Mouse (Mus musculus): ENCODE data around the gene Supt20. TPM values are rescaled to one million over a fixed set of nuclear protein-coding genes. Genes with fewer than 3 reads are reported as not detected.
A peak's percentile ranks its signal among the peaks of the same experiment; 100 is the strongest.
"Not testable (repeated sequence)": the region's sequence is repeated elsewhere in the genome, so short reads cannot be mapped to it uniquely, and the experiment has no call there.

Gene Supt20
- polyA plus RNA-seq, 1 experiment, result 57.6 TPM

DNA sequence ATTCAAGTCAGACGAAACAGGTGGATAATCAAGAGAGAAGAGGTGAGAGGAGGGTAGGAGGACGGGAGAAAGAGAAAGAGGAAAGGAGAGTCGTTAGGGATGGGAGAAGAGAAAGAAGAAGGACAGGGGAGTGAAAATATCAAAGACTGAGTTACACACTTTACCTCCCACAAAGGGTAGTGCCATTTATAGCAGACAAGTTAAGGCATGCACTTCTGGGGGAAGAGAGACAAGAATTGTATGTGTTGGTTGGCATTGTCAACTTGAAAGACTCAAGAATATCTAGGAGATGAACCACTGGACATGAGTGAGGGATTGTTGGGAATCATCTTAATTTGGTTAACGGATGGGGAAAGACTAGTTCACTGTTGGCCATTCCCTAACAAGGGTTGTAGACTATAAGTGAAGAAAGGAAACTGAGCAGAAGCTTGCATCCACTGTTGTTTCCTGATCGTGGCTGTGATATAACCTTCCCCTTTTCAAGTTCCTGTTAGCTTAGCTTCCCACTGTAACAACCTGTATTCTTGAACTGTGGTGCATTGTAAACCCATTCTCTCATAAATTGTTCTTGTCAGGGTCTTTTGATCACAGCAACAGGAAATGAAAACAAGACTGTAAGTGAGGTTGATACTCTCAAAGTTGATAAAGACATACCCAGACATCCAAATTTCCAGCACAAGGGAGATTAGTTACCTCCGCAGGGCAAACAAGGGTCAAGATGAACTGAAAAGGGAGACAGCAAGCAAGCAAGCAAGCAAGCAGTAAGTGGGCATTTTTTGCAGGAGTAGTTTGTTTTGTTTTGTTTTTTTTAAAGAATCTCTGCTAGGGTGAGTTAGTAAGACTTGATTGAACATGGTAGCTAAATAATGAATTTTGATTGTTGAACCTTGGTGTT is 11.1 kb upstream of the Supt20 start:
- no peak for TF ChIP-seq CTCF (IDR thresholded peaks at IDR 0.05; ENCODE audit: borderline replicate concordance, insufficient read depth, low read depth, low read length)
- TF ChIP-seq POLR2A (IDR thresholded peaks at IDR 0.05; ENCODE audit: borderline replicate concordance, insufficient read depth, low read length), result no peak
- no peaks in the 10 kb centered on the region for H3K4me1 ChIP-seq (ENCODE audit: control insufficient read depth, insufficient read depth, low read length)
- H3K4me3 ChIP-seq (replicated peaks; ENCODE audit: insufficient read depth, low read depth, low read length), result no peak overlapping the region
- DNase-seq, result no peak
- 78% methylated on average over 6 of the region's 6 CpGs for WGBS
- H3K27ac ChIP-seq (ENCODE audit: insufficient read depth, low read length), result no peak overlapping the region
- H3K27me3 ChIP-seq (ENCODE audit: control insufficient read depth, insufficient read depth, low read length), result no peaks in the 10 kb centered on the region

DNA sequence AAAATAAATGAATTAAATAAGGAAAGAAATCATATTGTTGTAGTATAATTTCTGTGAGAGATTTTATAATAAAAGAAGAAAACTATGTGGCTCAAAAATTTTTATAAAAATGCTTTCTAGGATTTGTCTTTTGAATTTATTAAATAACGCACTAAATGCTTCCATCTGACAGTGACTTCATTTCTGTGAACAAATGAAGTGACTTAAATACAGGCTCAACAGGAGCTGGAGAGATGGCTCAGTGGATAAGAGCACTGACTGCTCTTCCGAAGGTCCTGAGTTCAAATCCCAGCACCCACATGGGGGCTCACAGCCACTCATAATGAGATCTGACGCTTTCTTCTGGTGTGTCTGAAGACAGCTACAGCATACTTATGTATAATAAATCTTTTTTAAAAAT is 7.4 kb upstream of the Supt20 start:
- 90% methylated on average over 3 of the region's 3 CpGs for WGBS
- no peak for DNase-seq
- Histone ChIP-seq H3K4me3 (replicated peaks; ENCODE audit: insufficient read depth, low read depth, low read length) (no peak overlapping the region), H3K27ac (ENCODE audit: insufficient read depth, low read length) (no peak overlapping the region), H3K27me3 (ENCODE audit: control insufficient read depth, insufficient read depth, low read length) (no peaks in the 10 kb centered on the region), H3K4me1 (ENCODE audit: control insufficient read depth, insufficient read depth, low read length) (no peaks in the 10 kb centered on the region)
- TF ChIP-seq CTCF (IDR thresholded peaks at IDR 0.05; ENCODE audit: borderline replicate concordance, insufficient read depth, low read depth, low read length), result no peak
- TF ChIP-seq POLR2A (IDR thresholded peaks at IDR 0.05; ENCODE audit: borderline replicate concordance, insufficient read depth, low read length), result no peak

DNA sequence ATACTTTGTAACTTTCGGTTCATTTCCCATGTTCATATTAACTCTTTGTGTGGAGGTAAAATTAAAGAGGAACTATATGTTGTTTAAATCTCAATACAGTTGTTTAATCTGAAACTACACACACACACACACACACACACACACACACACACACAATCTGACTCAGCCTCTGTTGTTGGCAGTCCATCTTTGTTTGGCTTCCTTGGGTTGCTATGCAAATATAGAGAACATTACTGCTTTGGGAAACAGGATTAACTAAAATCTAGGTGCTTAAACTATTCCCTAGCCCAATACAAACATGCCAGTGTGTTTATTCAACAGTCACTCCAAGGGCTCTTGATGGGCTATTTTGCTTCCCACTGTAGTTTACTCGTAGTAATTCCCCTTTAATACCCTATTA is 5.4 kb upstream of the Supt20 start:
- H3K4me3 ChIP-seq (replicated peaks; ENCODE audit: insufficient read depth, low read depth, low read length), result no peak overlapping the region
- DNase-seq, result no peak
- no peaks in the 10 kb centered on the region for H3K4me1 ChIP-seq (ENCODE audit: control insufficient read depth, insufficient read depth, low read length)
- no peaks in the 10 kb centered on the region for H3K27me3 ChIP-seq (ENCODE audit: control insufficient read depth, insufficient read depth, low read length)
- TF ChIP-seq POLR2A (IDR thresholded peaks at IDR 0.05; ENCODE audit: borderline replicate concordance, insufficient read depth, low read length) (no peak), CTCF (IDR thresholded peaks at IDR 0.05; ENCODE audit: borderline replicate concordance, insufficient read depth, low read depth, low read length) (no peak)
- H3K27ac ChIP-seq (ENCODE audit: insufficient read depth, low read length), result no peak overlapping the region
- WGBS, result 77% methylated on average over 2 of the region's 2 CpGs

DNA sequence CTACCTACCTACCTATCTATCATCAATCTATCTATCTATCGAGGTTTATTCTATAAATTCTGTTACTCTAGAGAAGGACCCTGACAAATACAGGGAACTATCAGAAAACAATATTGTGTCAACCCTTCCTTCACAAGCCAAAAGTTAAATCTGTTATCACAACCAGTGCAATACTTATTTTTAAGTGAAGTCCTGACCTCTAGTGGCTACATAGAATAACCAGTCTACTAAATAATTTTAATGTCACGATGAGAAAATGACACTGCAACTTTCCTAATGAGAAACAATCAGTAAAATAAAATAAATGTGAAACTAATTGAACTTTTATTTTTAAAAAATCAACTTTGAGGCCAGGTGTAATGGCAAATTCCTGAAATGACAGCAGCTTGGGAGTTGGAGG is 3.5 kb upstream of the Supt20 start:
- no peaks in the 10 kb centered on the region for H3K27me3 ChIP-seq (ENCODE audit: control insufficient read depth, insufficient read depth, low read length)
- TF ChIP-seq POLR2A (IDR thresholded peaks at IDR 0.05; ENCODE audit: borderline replicate concordance, insufficient read depth, low read length) (no peak), CTCF (IDR thresholded peaks at IDR 0.05; ENCODE audit: borderline replicate concordance, insufficient read depth, low read depth, low read length) (no peak)
- no peak overlapping the region for H3K27ac ChIP-seq (ENCODE audit: insufficient read depth, low read length)
- no peak for DNase-seq
- 37% methylated on average over 2 of the region's 2 CpGs for WGBS
- H3K4me1 ChIP-seq (ENCODE audit: control insufficient read depth, insufficient read depth, low read length), result no peaks in the 10 kb centered on the region
- H3K4me3 ChIP-seq (replicated peaks; ENCODE audit: insufficient read depth, low read depth, low read length), result no peak overlapping the region

DNA sequence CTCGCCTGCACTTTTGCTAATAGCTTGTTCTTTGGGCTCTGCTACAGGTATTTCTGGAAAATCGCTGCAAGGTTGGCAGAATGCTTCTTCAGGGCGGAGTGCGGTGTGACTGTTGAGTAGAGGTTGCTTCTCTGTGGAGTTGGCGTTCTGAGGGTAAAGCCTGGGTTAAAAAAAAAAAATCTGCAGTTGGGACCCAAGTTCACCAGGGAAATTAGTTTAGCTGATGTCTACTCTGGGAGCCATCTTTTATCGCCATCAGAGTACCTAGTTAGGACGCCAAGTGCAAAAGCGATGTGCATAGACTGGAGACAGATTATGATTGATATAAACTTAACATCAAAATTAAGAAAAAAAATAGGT is 429 bp downstream of the Supt20 start:
- Histone ChIP-seq H3K27ac (ENCODE audit: insufficient read depth, low read length) (peak overlapping the region; percentile 23; the same call in 1 of the 2 replicates), H3K4me1 (ENCODE audit: control insufficient read depth, insufficient read depth, low read length) (no peaks in the 10 kb centered on the region), H3K4me3 (replicated peaks; ENCODE audit: insufficient read depth, low read depth, low read length) (peak overlapping the region; percentile 88), H3K27me3 (ENCODE audit: control insufficient read depth, insufficient read depth, low read length) (no peaks in the 10 kb centered on the region)
- under 1% methylated on average over 8 of the region's 8 CpGs for WGBS
- TF ChIP-seq CTCF (IDR thresholded peaks at IDR 0.05; ENCODE audit: borderline replicate concordance, insufficient read depth, low read depth, low read length) (no peak), POLR2A (IDR thresholded peaks at IDR 0.05; ENCODE audit: borderline replicate concordance, insufficient read depth, low read length) (no peak)
- no peak for DNase-seq

DNA sequence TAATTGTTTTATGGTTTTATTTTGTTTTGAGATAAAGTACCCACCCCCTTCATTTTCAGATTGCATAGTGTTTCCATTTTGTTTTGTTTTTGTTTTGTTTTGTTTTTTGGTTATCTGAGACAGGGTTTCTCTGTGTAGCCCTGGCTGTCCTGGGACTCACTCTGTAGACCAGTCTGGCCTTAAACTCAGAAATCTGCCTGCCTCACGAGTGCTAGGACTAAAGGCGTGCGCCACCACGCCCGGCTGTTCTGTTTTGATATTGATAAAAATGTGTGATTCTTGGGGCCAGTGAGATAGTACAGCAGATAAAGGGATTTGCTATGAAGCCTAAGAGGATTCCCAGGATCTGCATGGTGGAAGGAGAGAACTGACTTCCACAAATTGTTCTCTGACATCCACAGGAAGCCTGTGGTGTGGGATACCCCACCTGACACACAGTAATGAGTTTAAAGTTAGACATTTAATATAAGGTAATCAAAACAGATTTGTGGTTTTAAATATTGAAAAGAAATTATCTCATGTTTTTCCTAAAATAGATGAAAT is 7.2 kb downstream of the Supt20 start:
- TF ChIP-seq POLR2A (IDR thresholded peaks at IDR 0.05; ENCODE audit: borderline replicate concordance, insufficient read depth, low read length), result no peak
- H3K27ac ChIP-seq (ENCODE audit: insufficient read depth, low read length), result no peak overlapping the region
- H3K4me1 ChIP-seq (ENCODE audit: control insufficient read depth, insufficient read depth, low read length), result no peaks in the 10 kb centered on the region
- no peak overlapping the region for H3K4me3 ChIP-seq (replicated peaks; ENCODE audit: insufficient read depth, low read depth, low read length)
- WGBS, result 91% methylated on average over 5 of the region's 5 CpGs
- no peak for DNase-seq
- no peaks in the 10 kb centered on the region for H3K27me3 ChIP-seq (ENCODE audit: control insufficient read depth, insufficient read depth, low read length)

DNA sequence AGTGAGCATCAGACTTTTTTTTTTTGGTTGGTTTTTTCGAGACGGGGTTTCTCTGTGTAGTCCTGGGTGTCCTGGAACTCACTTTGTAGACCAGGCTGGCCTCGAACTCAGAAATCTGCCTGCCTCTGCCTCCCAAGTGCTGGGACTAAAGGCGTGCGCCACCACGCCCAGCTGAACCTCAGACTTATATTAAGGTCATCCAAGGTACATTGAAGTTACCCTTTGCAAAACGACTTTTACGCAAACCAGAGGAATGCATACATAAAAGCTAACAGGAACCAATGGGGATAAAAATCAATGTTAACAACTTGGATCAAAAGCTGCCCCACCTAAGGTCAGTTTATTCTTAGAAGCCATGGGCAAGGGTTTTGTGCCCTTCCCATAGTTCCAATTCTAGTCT is 11.5 kb downstream of the Supt20 start:
- 98% methylated on average over 8 of the region's 8 CpGs for WGBS
- not testable (repeated sequence) for H3K4me3 ChIP-seq (replicated peaks; ENCODE audit: insufficient read depth, low read depth, low read length)

DNA sequence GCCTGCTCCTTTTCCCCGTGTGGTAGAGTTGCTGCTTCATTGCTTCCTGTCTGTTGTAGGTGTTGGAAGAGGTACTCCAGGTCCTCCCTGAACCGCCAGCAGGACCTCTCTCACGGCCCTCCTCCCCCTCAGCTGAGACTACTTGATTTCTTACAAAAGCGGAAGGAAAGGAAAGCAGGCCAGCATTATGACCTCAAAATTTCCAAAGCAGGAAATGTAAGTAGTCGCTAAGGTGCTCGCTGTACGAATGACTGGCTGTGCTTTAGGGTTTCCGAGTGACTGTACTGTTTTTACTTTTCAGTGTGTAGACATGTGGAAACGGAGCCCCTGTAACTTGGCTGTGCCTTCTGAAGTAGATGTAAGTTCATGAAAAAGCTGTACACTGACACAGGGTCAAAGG is 16.4 kb downstream of the Supt20 start:
- no peak overlapping the region for H3K4me3 ChIP-seq (replicated peaks; ENCODE audit: insufficient read depth, low read depth, low read length)
- no peaks in the 10 kb centered on the region for H3K4me1 ChIP-seq (ENCODE audit: control insufficient read depth, insufficient read depth, low read length)
- H3K27ac ChIP-seq (ENCODE audit: insufficient read depth, low read length), result no peak overlapping the region
- no peak for DNase-seq
- H3K27me3 ChIP-seq (ENCODE audit: control insufficient read depth, insufficient read depth, low read length), result no peaks in the 10 kb centered on the region
- TF ChIP-seq POLR2A (IDR thresholded peaks at IDR 0.05; ENCODE audit: borderline replicate concordance, insufficient read depth, low read length), result no peak
- no peak for TF ChIP-seq CTCF (IDR thresholded peaks at IDR 0.05; ENCODE audit: borderline replicate concordance, insufficient read depth, low read depth, low read length)
- 94% methylated on average over 9 of the region's 9 CpGs for WGBS

More for the DNA sequence above, 11.5 kb downstream of the Supt20 start:
- not testable (repeated sequence) for DNase-seq; H3K4me1 ChIP-seq (ENCODE audit: control insufficient read depth, insufficient read depth, low read length); H3K27me3 ChIP-seq (ENCODE audit: control insufficient read depth, insufficient read depth, low read length); H3K27ac ChIP-seq (ENCODE audit: insufficient read depth, low read length)
